Mouse (Mus musculus): ENCODE measurements around the gene Tmc3. TPM values are rescaled to one million over a fixed set of nuclear protein-coding genes. Genes with fewer than 3 reads are reported as not detected.

The Tmc3 gene
- polyA plus RNA-seq, 1 experiment from 2014 or later: 0.16 TPM

- ATAC-seq: no peak
- Histone ChIP-seq H3K27ac (ENCODE audit: low read length) (no peak overlapping the region), H3K9ac (ENCODE audit: low read depth, low read length) (no peak overlapping the region), H3K4me2 (ENCODE audit: low read length) (no peak overlapping the region), H3K4me3 (ENCODE audit: low read depth, low read length) (no peak overlapping the region), H3K9me3 (replicated peaks; ENCODE audit: control insufficient read depth, low read length, poor library complexity, severe bottlenecking) (no peaks in the 10 kb centered on the region), H3K27me3 (ENCODE audit: control insufficient read depth, insufficient read depth, low read depth, low read length) (no peaks in the 10 kb centered on the region), H3K4me1 (ENCODE audit: control insufficient read depth, insufficient read depth, low read length) (no peaks in the 10 kb centered on the region), H3K36me3 (ENCODE audit: control insufficient read depth, insufficient read depth, low read length) (no peaks in the 10 kb centered on the region)
- WGBS: 96% methylated on average over 1 of the region's 1 CpGs
These were observed 27.2 kb downstream of the Tmc3 start for GRCm38 (mm10) chr7:83611886-83612285.

GRCm38 (mm10) chr7:83615272-83615671, 30.5 kb downstream of the Tmc3 start:
- no peaks in the 10 kb centered on the region for H3K4me1 ChIP-seq (ENCODE audit: control insufficient read depth, insufficient read depth, low read length)
- H3K27ac ChIP-seq (ENCODE audit: low read length): no peak overlapping the region
- ATAC-seq: no peak
- H3K27me3 ChIP-seq (ENCODE audit: control insufficient read depth, insufficient read depth, low read depth, low read length): no peaks in the 10 kb centered on the region
- H3K4me2 ChIP-seq (ENCODE audit: low read length): no peak overlapping the region
- no peaks in the 10 kb centered on the region for H3K36me3 ChIP-seq (ENCODE audit: control insufficient read depth, insufficient read depth, low read length)
- WGBS: 93% methylated on average over 3 of the region's 3 CpGs
- H3K9ac ChIP-seq (ENCODE audit: low read depth, low read length): no peak overlapping the region
- H3K4me3 ChIP-seq (ENCODE audit: low read depth, low read length): no peak overlapping the region
- H3K9me3 ChIP-seq (replicated peaks; ENCODE audit: control insufficient read depth, low read length, poor library complexity, severe bottlenecking): no peaks in the 10 kb centered on the region

- Histone ChIP-seq H3K4me3 (ENCODE audit: low read depth, low read length) (no peak overlapping the region), H3K36me3 (ENCODE audit: control insufficient read depth, insufficient read depth, low read length) (no peaks in the 10 kb centered on the region), H3K27me3 (ENCODE audit: control insufficient read depth, insufficient read depth, low read depth, low read length) (no peaks in the 10 kb centered on the region), H3K4me1 (ENCODE audit: control insufficient read depth, insufficient read depth, low read length) (no peaks in the 10 kb centered on the region), H3K9me3 (replicated peaks; ENCODE audit: control insufficient read depth, low read length, poor library complexity, severe bottlenecking) (no peaks in the 10 kb centered on the region), H3K27ac (ENCODE audit: low read length) (no peak overlapping the region), H3K4me2 (ENCODE audit: low read length) (no peak overlapping the region), H3K9ac (ENCODE audit: low read depth, low read length) (no peak overlapping the region)
- ATAC-seq: no peak
- WGBS: 89% methylated on average over 8 of the region's 8 CpGs
These were observed 31.1 kb downstream of the Tmc3 start for GRCm38 (mm10) chr7:83615815-83616214.

- WGBS: 91% methylated on average over 3 of the region's 3 CpGs
- no peak overlapping the region for H3K4me3 ChIP-seq (ENCODE audit: low read depth, low read length)
These were observed 31.5 kb downstream of the Tmc3 start for GRCm38 (mm10) chr7:83616268-83616667.

GRCm38 (mm10) chr7:83618709-83619108, 34.0 kb downstream of the Tmc3 start:
- WGBS: 84% methylated on average over 1 of the region's 1 CpGs
- H3K9ac ChIP-seq (ENCODE audit: low read depth, low read length): no peak overlapping the region
- no peaks in the 10 kb centered on the region for H3K36me3 ChIP-seq (ENCODE audit: control insufficient read depth, insufficient read depth, low read length)
- H3K4me2 ChIP-seq (ENCODE audit: low read length): no peak overlapping the region
- no peaks in the 10 kb centered on the region for H3K27me3 ChIP-seq (ENCODE audit: control insufficient read depth, insufficient read depth, low read depth, low read length)
- H3K9me3 ChIP-seq (replicated peaks; ENCODE audit: control insufficient read depth, low read length, poor library complexity, severe bottlenecking): no peaks in the 10 kb centered on the region
- H3K27ac ChIP-seq (ENCODE audit: low read length): no peak overlapping the region
- ATAC-seq: no peak
- H3K4me1 ChIP-seq (ENCODE audit: control insufficient read depth, insufficient read depth, low read length): no peaks in the 10 kb centered on the region
- H3K4me3 ChIP-seq (ENCODE audit: low read depth, low read length): no peak overlapping the region

More at GRCm38 (mm10) chr7:83616268-83616667, 31.5 kb downstream of the Tmc3 start:
- Histone ChIP-seq H3K9me3 (replicated peaks; ENCODE audit: control insufficient read depth, low read length, poor library complexity, severe bottlenecking) (no peaks in the 10 kb centered on the region), H3K27ac (ENCODE audit: low read length) (no peak overlapping the region), H3K4me2 (ENCODE audit: low read length) (no peak overlapping the region), H3K27me3 (ENCODE audit: control insufficient read depth, insufficient read depth, low read depth, low read length) (no peaks in the 10 kb centered on the region), H3K9ac (ENCODE audit: low read depth, low read length) (no peak overlapping the region), H3K4me1 (ENCODE audit: control insufficient read depth, insufficient read depth, low read length) (no peaks in the 10 kb centered on the region), H3K36me3 (ENCODE audit: control insufficient read depth, insufficient read depth, low read length) (no peaks in the 10 kb centered on the region)
- no peak for ATAC-seq

- 94% methylated on average over 6 of the region's 6 CpGs for WGBS
These were observed 37.9 kb downstream of the Tmc3 start for GRCm38 (mm10) chr7:83622582-83622981.

GRCm38 (mm10) chr7:83624065-83624464, 39.3 kb downstream of the Tmc3 start:
- H3K9ac ChIP-seq (ENCODE audit: low read depth, low read length): no peak overlapping the region
- H3K36me3 ChIP-seq (ENCODE audit: control insufficient read depth, insufficient read depth, low read length): no peaks in the 10 kb centered on the region
- no peak overlapping the region for H3K4me2 ChIP-seq (ENCODE audit: low read length)
- no peak for ATAC-seq
- H3K4me3 ChIP-seq (ENCODE audit: low read depth, low read length): no peak overlapping the region
- no peak overlapping the region for H3K27ac ChIP-seq (ENCODE audit: low read length)
- 79% methylated on average over 1 of the region's 1 CpGs for WGBS
- no peaks in the 10 kb centered on the region for H3K9me3 ChIP-seq (replicated peaks; ENCODE audit: control insufficient read depth, low read length, poor library complexity, severe bottlenecking)
- no peaks in the 10 kb centered on the region for H3K27me3 ChIP-seq (ENCODE audit: control insufficient read depth, insufficient read depth, low read depth, low read length)
- no peaks in the 10 kb centered on the region for H3K4me1 ChIP-seq (ENCODE audit: control insufficient read depth, insufficient read depth, low read length)

More at GRCm38 (mm10) chr7:83622582-83622981, 37.9 kb downstream of the Tmc3 start:
- H3K9ac ChIP-seq (ENCODE audit: low read depth, low read length): no peak overlapping the region
- H3K27ac ChIP-seq (ENCODE audit: low read length): no peak overlapping the region
- no peak overlapping the region for H3K4me2 ChIP-seq (ENCODE audit: low read length)
- no peaks in the 10 kb centered on the region for H3K4me1 ChIP-seq (ENCODE audit: control insufficient read depth, insufficient read depth, low read length)
- ATAC-seq: no peak
- H3K9me3 ChIP-seq (replicated peaks; ENCODE audit: control insufficient read depth, low read length, poor library complexity, severe bottlenecking): no peaks in the 10 kb centered on the region
- no peaks in the 10 kb centered on the region for H3K36me3 ChIP-seq (ENCODE audit: control insufficient read depth, insufficient read depth, low read length)
- no peaks in the 10 kb centered on the region for H3K27me3 ChIP-seq (ENCODE audit: control insufficient read depth, insufficient read depth, low read depth, low read length)
- no peak overlapping the region for H3K4me3 ChIP-seq (ENCODE audit: low read depth, low read length)

- WGBS: 93% methylated on average over 8 of the region's 8 CpGs
- no peak overlapping the region for H3K4me3 ChIP-seq (ENCODE audit: low read depth, low read length)
These were observed 42.0 kb downstream of the Tmc3 start for GRCm38 (mm10) chr7:83626557-83627257.

GRCm38 (mm10) chr7:83627369-83627768, 42.6 kb downstream of the Tmc3 start:
- no peaks in the 10 kb centered on the region for H3K9me3 ChIP-seq (replicated peaks; ENCODE audit: control insufficient read depth, low read length, poor library complexity, severe bottlenecking)
- H3K4me2 ChIP-seq (ENCODE audit: low read length): no peak overlapping the region
- ATAC-seq: no peak
- H3K27me3 ChIP-seq (ENCODE audit: control insufficient read depth, insufficient read depth, low read depth, low read length): no peaks in the 10 kb centered on the region
- no peaks in the 10 kb centered on the region for H3K36me3 ChIP-seq (ENCODE audit: control insufficient read depth, insufficient read depth, low read length)
- no peak overlapping the region for H3K9ac ChIP-seq (ENCODE audit: low read depth, low read length)
- no peak overlapping the region for H3K4me3 ChIP-seq (ENCODE audit: low read depth, low read length)
- 89% methylated on average over 4 of the region's 4 CpGs for WGBS
- H3K27ac ChIP-seq (ENCODE audit: low read length): no peak overlapping the region
- H3K4me1 ChIP-seq (ENCODE audit: control insufficient read depth, insufficient read depth, low read length): peaks cover 10% of the 10 kb centered on the region

More at GRCm38 (mm10) chr7:83626557-83627257, 42.0 kb downstream of the Tmc3 start:
- H3K27ac ChIP-seq (ENCODE audit: low read length): no peak overlapping the region
- H3K9ac ChIP-seq (ENCODE audit: low read depth, low read length): no peak overlapping the region
- peaks cover 6% of the 10 kb centered on the region; the same call in 1 of the 2 replicates for H3K4me1 ChIP-seq (ENCODE audit: control insufficient read depth, insufficient read depth, low read length)
- no peak for ATAC-seq
- no peaks in the 10 kb centered on the region for H3K9me3 ChIP-seq (replicated peaks; ENCODE audit: control insufficient read depth, low read length, poor library complexity, severe bottlenecking)
- H3K36me3 ChIP-seq (ENCODE audit: control insufficient read depth, insufficient read depth, low read length): no peaks in the 10 kb centered on the region
- no peaks in the 10 kb centered on the region for H3K27me3 ChIP-seq (ENCODE audit: control insufficient read depth, insufficient read depth, low read depth, low read length)
- H3K4me2 ChIP-seq (ENCODE audit: low read length): no peak overlapping the region
